Mouse (Mus musculus) heart, postnatal 0 days (tissue): ENCODE data around the gene Cntn4.

Experiments
- CTCF ChIP-seq: IDR thresholded peaks from 2 replicates; pipeline ENCODE4 v1.5.1; 2016; ENCODE audit warnings: antibody characterized with exemption, control low read depth, low read depth
- EP300 ChIP-seq: IDR thresholded peaks from 2 replicates; pipeline ENCODE4 v1.6.1; 2016; ENCODE audit warnings: antibody characterized with exemption, low read depth

- no peak for TF ChIP-seq CTCF
- TF ChIP-seq EP300, result no peak
Observed at GRCm38 (mm10) chr6:106561649-106562048, 884.2 kb downstream of the Cntn4 start.
